In the genomic region with DNA sequence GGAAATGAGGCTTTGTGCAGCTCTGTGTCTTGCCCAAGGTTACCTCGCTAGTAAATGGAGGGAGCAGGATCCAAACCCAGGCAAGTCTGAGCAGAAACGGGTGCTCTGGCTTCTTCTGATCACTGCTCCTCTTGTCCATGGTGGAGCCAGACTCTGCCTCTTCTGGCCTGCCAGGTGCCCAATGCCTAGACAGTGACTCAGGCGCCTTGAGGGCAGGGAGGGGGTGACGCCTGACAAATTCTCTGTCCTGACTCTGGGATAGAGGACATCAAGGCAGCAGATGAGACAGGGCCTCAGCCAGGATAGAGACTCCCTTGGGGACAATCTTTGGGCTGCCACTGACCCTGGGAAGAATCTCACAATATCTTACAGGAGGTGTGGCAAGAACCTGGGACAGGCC, we compare ENCODE assay signal across 34 mouse cellular contexts. TPM values are rescaled to one million over a fixed set of nuclear protein-coding genes. Genes with fewer than 3 reads are reported as not detected.
DNase-seq lines count a peak whose midpoint lies in the region; ATAC-seq and TF ChIP-seq lines count a peak whose summit lies in the region.
"Had no signal": no experiment of that assay in that cellular context is flagged by ENCODE, and none has a peak within 500 bp of the region (broad histone marks: within the 10 kb centered on the region; RNA-seq: fewer than 3 reads in every experiment).

No protein-coding gene starts in this region.

- ATAC-seq in liver, embryonic 12.5 days = no peak
- ATAC-seq in liver, postnatal 0 days = no peak
- no peak for ATAC-seq in stomach, embryonic 15.5 days (ENCODE audit: insufficient read depth, low FRiP score, low read depth)
- no peak for ATAC-seq in midbrain, embryonic 16.5 days
- no peak for ATAC-seq in erythroid progenitor cell, adult 5-6 weeks (replicated peaks; ENCODE audit: low FRiP score, poor library complexity, severe bottlenecking)
- ATAC-seq: forebrain, embryonic 13.5 days; intestine, postnatal 0 days; lung, postnatal 0 days; midbrain, embryonic 15.5 days had no signal

- no peak for DNase-seq in liver, postnatal 0 days
- peak; percentile 65 for DNase-seq in 3T3-L1 (ENCODE audit: low read depth, low spot score)
- peak; percentile 42 for DNase-seq in Muller cell, postnatal 12 days (ENCODE audit: inconsistent ontology term)
- DNase-seq: adrenal gland, postnatal 14 days; cerebellum, adult 11 months; cerebellum, postnatal 10 days; gastrocnemius, postnatal 10 days; heart, postnatal 4 days; kidney, postnatal 14 days; layer of hippocampus, adult 9-11 months; lung, adult 18-20 months; right cerebral cortex, adult 18-20 months; right cerebral cortex, postnatal 4 days; thymus, adult 2 months; thymus, postnatal 4 days had no signal

- WGBS in liver, embryonic 12.5 days (ENCODE audit: insufficient replicate concordance) = 62% methylated on average over 4 of the region's 4 CpGs
- 71% methylated on average over 4 of the region's 4 CpGs for WGBS in liver, postnatal 0 days (ENCODE audit: insufficient replicate concordance)
- 71% methylated on average over 4 of the region's 4 CpGs for WGBS in stomach, embryonic 15.5 days
- 81% methylated on average over 4 of the region's 4 CpGs for WGBS in midbrain, embryonic 16.5 days

- H3K27ac ChIP-seq in liver, embryonic 12.5 days = peak overlapping the region; percentile 43
- no peak overlapping the region for H3K27ac ChIP-seq in liver, postnatal 0 days (ENCODE audit: low read depth)
- 0 out of 2 replicates have a peak overlapping the region, but pooled peaks have one; percentile 1 for H3K27ac ChIP-seq in stomach, embryonic 15.5 days
- H3K27ac ChIP-seq in midbrain, embryonic 16.5 days (ENCODE audit: low read length) = no peak overlapping the region
- H3K27ac ChIP-seq: forebrain, embryonic 13.5 days; hindbrain, embryonic 13.5 days; limb, embryonic 12.5 days; midbrain, embryonic 15.5 days; neural tube, embryonic 12.5 days had no signal

- no peaks in the 10 kb centered on the region for H3K27me3 ChIP-seq in liver, embryonic 12.5 days (replicated peaks)
- H3K27me3 ChIP-seq in liver, postnatal 0 days (ENCODE audit: insufficient read depth, low read length) = no peaks in the 10 kb centered on the region
- H3K27me3 ChIP-seq in stomach, embryonic 15.5 days (replicated peaks) = no peaks in the 10 kb centered on the region
- H3K27me3 ChIP-seq in midbrain, embryonic 16.5 days (ENCODE audit: control insufficient read depth, insufficient read depth, low read depth, low read length) = no peaks in the 10 kb centered on the region
- H3K27me3 ChIP-seq: midbrain, embryonic 15.5 days; neural tube, embryonic 12.5 days had no signal

- no peak for TF ChIP-seq EP300 in liver, postnatal 0 days (IDR thresholded peaks at IDR 0.05; ENCODE audit: low read depth)

- H3K4me2 ChIP-seq in liver, embryonic 12.5 days = no peak overlapping the region
- no peak overlapping the region for H3K4me2 ChIP-seq in liver, postnatal 0 days (ENCODE audit: low read depth, low read length)
- no peak overlapping the region for H3K4me2 ChIP-seq in stomach, embryonic 15.5 days
- H3K4me2 ChIP-seq in midbrain, embryonic 16.5 days (ENCODE audit: low read length) = no peak overlapping the region
- H3K4me2 ChIP-seq: forebrain, embryonic 13.5 days; hindbrain, embryonic 13.5 days; limb, embryonic 12.5 days; midbrain, embryonic 15.5 days; neural tube, embryonic 12.5 days had no signal

- peaks cover 77% of the 10 kb centered on the region for H3K4me1 ChIP-seq in liver, embryonic 12.5 days
- peaks cover 17% of the 10 kb centered on the region for H3K4me1 ChIP-seq in liver, postnatal 0 days (ENCODE audit: insufficient read depth)
- H3K4me1 ChIP-seq in stomach, embryonic 15.5 days = 0 out of 2 replicates have a peak, but pooled peaks cover 4% of the 10 kb centered on the region
- H3K4me1 ChIP-seq in midbrain, embryonic 16.5 days (ENCODE audit: control insufficient read depth, insufficient read depth, low read length) = no peaks in the 10 kb centered on the region; the same call in 1 of the 2 replicates

- 0 out of 2 replicates have a peak overlapping the region, but pooled peaks have one; percentile 17 for H3K9ac ChIP-seq in liver, embryonic 12.5 days
- H3K9ac ChIP-seq in liver, postnatal 0 days (replicated peaks) = no peak overlapping the region
- no peak overlapping the region for H3K9ac ChIP-seq in stomach, embryonic 15.5 days
- H3K9ac ChIP-seq in midbrain, embryonic 16.5 days (ENCODE audit: low read depth, low read length) = no peak overlapping the region
- H3K9ac ChIP-seq: forebrain, embryonic 13.5 days; hindbrain, embryonic 13.5 days; limb, embryonic 12.5 days; midbrain, embryonic 15.5 days; neural tube, embryonic 12.5 days had no signal

- TF ChIP-seq CTCF in liver, postnatal 0 days (IDR thresholded peaks at IDR 0.05; ENCODE audit: low read depth) = no peak

- no peak overlapping the region for H3K4me3 ChIP-seq in liver, embryonic 12.5 days
- no peak overlapping the region for H3K4me3 ChIP-seq in liver, postnatal 0 days (ENCODE audit: low read depth, low read length)
- H3K4me3 ChIP-seq in stomach, embryonic 15.5 days (replicated peaks) = no peak overlapping the region
- no peak overlapping the region for H3K4me3 ChIP-seq in midbrain, embryonic 16.5 days (ENCODE audit: low read depth, low read length)
- H3K4me3 ChIP-seq: forebrain, embryonic 13.5 days; hindbrain, embryonic 13.5 days; limb, embryonic 12.5 days; midbrain, embryonic 15.5 days; neural tube, embryonic 12.5 days had no signal

- no peaks in the 10 kb centered on the region for H3K9me3 ChIP-seq in liver, embryonic 12.5 days (replicated peaks)
- no peaks in the 10 kb centered on the region for H3K9me3 ChIP-seq in liver, postnatal 0 days (ENCODE audit: low read length)
- H3K9me3 ChIP-seq in stomach, embryonic 15.5 days = no peaks in the 10 kb centered on the region
- no peaks in the 10 kb centered on the region for H3K9me3 ChIP-seq in midbrain, embryonic 16.5 days (replicated peaks; ENCODE audit: control insufficient read depth, low read length, poor library complexity, severe bottlenecking)
- H3K9me3 ChIP-seq: forebrain, embryonic 13.5 days; hindbrain, embryonic 13.5 days; limb, embryonic 12.5 days; midbrain, embryonic 15.5 days; neural tube, embryonic 12.5 days had no signal

- H3K36me3 ChIP-seq in liver, embryonic 12.5 days = no peaks in the 10 kb centered on the region
- H3K36me3 ChIP-seq in liver, postnatal 0 days (replicated peaks; ENCODE audit: insufficient read depth, low read length) = no peaks in the 10 kb centered on the region
- no peaks in the 10 kb centered on the region for H3K36me3 ChIP-seq in stomach, embryonic 15.5 days
- H3K36me3 ChIP-seq in midbrain, embryonic 16.5 days (ENCODE audit: control insufficient read depth, insufficient read depth, low read length) = no peaks in the 10 kb centered on the region
- H3K36me3 ChIP-seq: hindbrain, embryonic 13.5 days; limb, embryonic 12.5 days; midbrain, embryonic 15.5 days; neural tube, embryonic 12.5 days had no signal

RNA-seq across cellular contexts. Expression of a gene that starts 0.7 kb away (rescaled TPM):
- not detected in 2 replicates for polyA plus RNA-seq in liver, embryonic 12.5 days (2016; fragmentation: Nextera tagmentation; extraction: Ambion mirVana)
- polyA plus RNA-seq in liver, postnatal 0 days (2015; fragmentation: Nextera tagmentation; extraction: Ambion mirVana) = 0.18 TPM in 1 of 2 replicates, not detected in the other
- polyA plus RNA-seq in stomach, embryonic 15.5 days (2015; fragmentation: Nextera tagmentation; extraction: Ambion mirVana) = not detected in 2 replicates
- not detected in 2 replicates for polyA plus RNA-seq in midbrain, embryonic 16.5 days (2015; fragmentation: Nextera tagmentation; extraction: Ambion mirVana)
- total RNA-seq in erythroid progenitor cell, adult 5-6 weeks (2015; ENCODE audit: low replicate concordance) = not detected in 2 replicates
- total RNA-seq in erythroid progenitor cell, adult 5-6 weeks (2017; ENCODE audit: low replicate concordance) = not detected in 2 replicates
- total RNA-seq: adrenal gland, postnatal 14 days; common myeloid progenitor, adult 5-6 weeks; gastrocnemius, postnatal 10 days; heart, adult 8-10 months; heart, postnatal 4 days; left cerebral cortex, adult 18-20 months; left cerebral cortex, postnatal 14 days had no signal
- polyA plus RNA-seq: embryonic facial prominence, embryonic 14.5 days; forebrain, embryonic 13.5 days; gonadal fat pad, adult 2 months; heart, postnatal 0 days; hindbrain, embryonic 13.5 days; intestine, postnatal 0 days; kidney, embryonic 14.5 days; limb, embryonic 12.5 days; lung, postnatal 0 days; midbrain, embryonic 15.5 days; neural tube, embryonic 12.5 days; thymus, adult 2 months had no signal

RNA-seq across cellular contexts. Expression of a gene that starts 5.0 kb away (rescaled TPM):
- 27.2 and 27.8 TPM in 2 replicates for polyA plus RNA-seq in liver, embryonic 12.5 days (2016; fragmentation: Nextera tagmentation; extraction: Ambion mirVana)
- 29.0 and 31.0 TPM in 2 replicates for polyA plus RNA-seq in liver, postnatal 0 days (2015; fragmentation: Nextera tagmentation; extraction: Ambion mirVana)
- 34.9 and 35.9 TPM in 2 replicates for polyA plus RNA-seq in stomach, embryonic 15.5 days (2015; fragmentation: Nextera tagmentation; extraction: Ambion mirVana)
- polyA plus RNA-seq in midbrain, embryonic 16.5 days (2015; fragmentation: Nextera tagmentation; extraction: Ambion mirVana) = 79.4 and 84.3 TPM in 2 replicates
- 154 and 158 TPM in 2 replicates for total RNA-seq in erythroid progenitor cell, adult 5-6 weeks (2015; ENCODE audit: low replicate concordance)
- total RNA-seq in erythroid progenitor cell, adult 5-6 weeks (2017; ENCODE audit: low replicate concordance) = 356 and 386 TPM in 2 replicates

RNA-seq across cellular contexts. Expression of a gene that starts 11.6 kb away (rescaled TPM):
- polyA plus RNA-seq in liver, embryonic 12.5 days (2016; fragmentation: Nextera tagmentation; extraction: Ambion mirVana) = 465 and 490 TPM in 2 replicates
- 291 and 298 TPM in 2 replicates for polyA plus RNA-seq in liver, postnatal 0 days (2015; fragmentation: Nextera tagmentation; extraction: Ambion mirVana)
- 142 and 145 TPM in 2 replicates for polyA plus RNA-seq in stomach, embryonic 15.5 days (2015; fragmentation: Nextera tagmentation; extraction: Ambion mirVana)
- polyA plus RNA-seq in midbrain, embryonic 16.5 days (2015; fragmentation: Nextera tagmentation; extraction: Ambion mirVana) = 11.2 and 22.2 TPM in 2 replicates
- 474 and 550 TPM in 2 replicates for total RNA-seq in erythroid progenitor cell, adult 5-6 weeks (2015; ENCODE audit: low replicate concordance)
- 246 TPM in 2 replicates for total RNA-seq in erythroid progenitor cell, adult 5-6 weeks (2017; ENCODE audit: low replicate concordance)

RNA-seq across cellular contexts. Expression of a gene that starts 20.6 kb away (rescaled TPM):
- 107 and 110 TPM in 2 replicates for polyA plus RNA-seq in liver, embryonic 12.5 days (2016; fragmentation: Nextera tagmentation; extraction: Ambion mirVana)
- polyA plus RNA-seq in liver, postnatal 0 days (2015; fragmentation: Nextera tagmentation; extraction: Ambion mirVana) = 88.3 and 101 TPM in 2 replicates
- polyA plus RNA-seq in stomach, embryonic 15.5 days (2015; fragmentation: Nextera tagmentation; extraction: Ambion mirVana) = 120 and 132 TPM in 2 replicates
- polyA plus RNA-seq in midbrain, embryonic 16.5 days (2015; fragmentation: Nextera tagmentation; extraction: Ambion mirVana) = 147 and 154 TPM in 2 replicates
- total RNA-seq in erythroid progenitor cell, adult 5-6 weeks (2015; ENCODE audit: low replicate concordance) = 96.0 and 112 TPM in 2 replicates
- total RNA-seq in erythroid progenitor cell, adult 5-6 weeks (2017; ENCODE audit: low replicate concordance) = 82.3 and 141 TPM in 2 replicates

RNA-seq across cellular contexts. Expression of a gene that starts 20.6 kb away (rescaled TPM):
- polyA plus RNA-seq in liver, embryonic 12.5 days (2016; fragmentation: Nextera tagmentation; extraction: Ambion mirVana) = 5.2 and 6.1 TPM in 2 replicates
- 2.7 and 3.5 TPM in 2 replicates for polyA plus RNA-seq in liver, postnatal 0 days (2015; fragmentation: Nextera tagmentation; extraction: Ambion mirVana)
- polyA plus RNA-seq in stomach, embryonic 15.5 days (2015; fragmentation: Nextera tagmentation; extraction: Ambion mirVana) = 15.5 and 17.1 TPM in 2 replicates
- polyA plus RNA-seq in midbrain, embryonic 16.5 days (2015; fragmentation: Nextera tagmentation; extraction: Ambion mirVana) = 23.0 and 25.4 TPM in 2 replicates
- 23.1 and 23.9 TPM in 2 replicates for total RNA-seq in erythroid progenitor cell, adult 5-6 weeks (2015; ENCODE audit: low replicate concordance)
- total RNA-seq in erythroid progenitor cell, adult 5-6 weeks (2017; ENCODE audit: low replicate concordance) = 14.2 and 43.3 TPM in 2 replicates

Comparison
In these comparisons a context has a peak if more than half of its experiments do, and no peak if none do; other contexts are left out.
1. H3K27ac ChIP-seq: peak in liver, embryonic 12.5 days (single experiment) and stomach, embryonic 15.5 days (single experiment); none in liver, postnatal 0 days (single experiment) and midbrain, embryonic 16.5 days (single experiment).